Mouse (Mus musculus): ENCODE measurements at regions not wholly inside any gene's neighbourhood (a gene's known extent, or its start where the extent isn't known, plus 50 kb on each side); places are given as distances from the start of the nearest gene placed in this dataset.
A peak's percentile ranks its signal among the peaks of the same experiment; 100 is the strongest.

DNA sequence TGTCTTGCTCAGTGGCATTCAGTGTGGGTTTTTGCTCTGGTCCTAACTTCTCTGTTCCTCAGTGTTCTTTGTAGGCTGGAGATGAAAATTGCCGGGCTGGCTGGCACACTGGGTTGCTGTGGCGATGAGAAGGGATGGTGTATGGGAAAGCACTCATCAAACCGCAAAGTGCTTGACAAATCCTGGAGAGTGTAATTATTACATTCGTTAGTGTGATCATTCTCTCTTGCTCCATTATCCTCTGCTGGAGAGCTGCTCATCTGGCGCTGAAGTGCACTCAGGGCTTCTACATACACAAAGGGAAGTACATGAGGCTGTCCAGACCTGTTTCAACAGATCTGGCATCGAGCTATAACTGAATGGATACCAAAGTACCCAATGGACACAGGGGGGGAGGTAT is 605.9 kb upstream of the Cdh11 start:
- Histone ChIP-seq H3K4me3 (ENCODE audit: low read depth, low read length) (no peak overlapping the region), H3K9ac (ENCODE audit: low read depth, low read length) (no peak overlapping the region), H3K27me3 (ENCODE audit: control insufficient read depth, insufficient read depth, low read depth, low read length) (no peaks in the 10 kb centered on the region), H3K27ac (ENCODE audit: low read length) (no peak overlapping the region), H3K4me2 (ENCODE audit: low read length) (no peak overlapping the region), H3K9me3 (replicated peaks; ENCODE audit: control insufficient read depth, low read length, poor library complexity, severe bottlenecking) (no peaks in the 10 kb centered on the region), H3K4me1 (ENCODE audit: control insufficient read depth, insufficient read depth, low read length) (no peaks in the 10 kb centered on the region), H3K36me3 (ENCODE audit: control insufficient read depth, insufficient read depth, low read length) (no peaks in the 10 kb centered on the region)
- peak; percentile 25; the same call in 1 of the 2 replicates for ATAC-seq
- WGBS, result 80% methylated on average over 6 of the region's 6 CpGs

DNA sequence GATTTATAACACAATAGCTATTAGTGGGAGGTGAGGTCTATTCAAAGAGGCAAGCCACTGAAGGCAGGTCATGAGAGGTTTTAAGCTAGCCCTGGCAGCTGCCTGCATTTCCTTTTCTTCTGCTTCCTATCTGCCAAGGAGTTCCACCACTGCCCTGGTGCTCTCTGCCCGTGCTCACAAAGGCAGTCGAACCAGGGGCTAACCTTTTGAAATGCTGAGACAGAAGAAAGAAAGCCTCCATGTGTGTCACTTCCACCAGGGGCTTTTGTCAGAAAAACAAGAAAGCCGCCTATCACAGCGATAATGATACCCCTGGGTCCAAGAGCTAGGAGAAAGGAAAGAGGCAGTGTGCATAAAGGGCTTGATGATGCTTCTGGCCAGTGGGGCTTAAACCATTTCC is 609.9 kb upstream of the Cdh11 start:
- H3K9ac ChIP-seq (ENCODE audit: low read depth, low read length), result no peak overlapping the region
- H3K27ac ChIP-seq (ENCODE audit: low read length), result no peak overlapping the region
- H3K4me1 ChIP-seq (ENCODE audit: control insufficient read depth, insufficient read depth, low read length), result no peaks in the 10 kb centered on the region
- H3K36me3 ChIP-seq (ENCODE audit: control insufficient read depth, insufficient read depth, low read length), result no peaks in the 10 kb centered on the region
- H3K4me3 ChIP-seq (ENCODE audit: low read depth, low read length), result no peak overlapping the region
- H3K9me3 ChIP-seq (replicated peaks; ENCODE audit: control insufficient read depth, low read length, poor library complexity, severe bottlenecking), result no peaks in the 10 kb centered on the region
- 6% methylated on average over 4 of the region's 4 CpGs for WGBS
- ATAC-seq, result no peak
- H3K4me2 ChIP-seq (ENCODE audit: low read length), result no peak overlapping the region
- H3K27me3 ChIP-seq (ENCODE audit: control insufficient read depth, insufficient read depth, low read depth, low read length), result no peaks in the 10 kb centered on the region

DNA sequence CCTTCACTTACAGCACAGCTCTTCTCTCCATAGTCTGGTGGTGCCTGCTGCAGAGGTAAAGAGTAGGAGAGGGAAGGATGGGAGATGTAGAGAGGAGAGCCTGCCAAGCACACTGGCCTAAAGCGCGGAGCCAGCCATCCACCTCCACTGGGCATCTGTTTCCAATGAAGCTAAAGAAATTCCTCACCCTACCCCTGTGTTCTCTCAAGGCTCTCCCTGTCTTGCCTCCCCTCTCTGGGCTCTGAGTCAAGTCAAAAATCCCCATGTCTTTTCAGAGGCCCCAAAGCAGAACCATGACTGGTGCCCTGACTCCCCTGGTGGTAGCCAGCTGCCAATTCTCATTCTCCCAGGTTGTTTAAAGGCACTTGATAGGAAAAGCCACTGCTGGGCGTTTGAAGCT is 612.7 kb upstream of the Cdh11 start:
- Histone ChIP-seq H3K9ac (ENCODE audit: low read depth, low read length) (no peak overlapping the region), H3K36me3 (ENCODE audit: control insufficient read depth, insufficient read depth, low read length) (no peaks in the 10 kb centered on the region), H3K27me3 (ENCODE audit: control insufficient read depth, insufficient read depth, low read depth, low read length) (no peaks in the 10 kb centered on the region), H3K4me3 (ENCODE audit: low read depth, low read length) (no peak overlapping the region), H3K27ac (ENCODE audit: low read length) (no peak overlapping the region), H3K4me2 (ENCODE audit: low read length) (no peak overlapping the region), H3K9me3 (replicated peaks; ENCODE audit: control insufficient read depth, low read length, poor library complexity, severe bottlenecking) (0 out of 2 replicates have a peak, but pooled peaks cover 3% of the 10 kb centered on the region), H3K4me1 (ENCODE audit: control insufficient read depth, insufficient read depth, low read length) (no peaks in the 10 kb centered on the region)
- ATAC-seq, result no peak
- WGBS, result 85% methylated on average over 3 of the region's 3 CpGs

DNA sequence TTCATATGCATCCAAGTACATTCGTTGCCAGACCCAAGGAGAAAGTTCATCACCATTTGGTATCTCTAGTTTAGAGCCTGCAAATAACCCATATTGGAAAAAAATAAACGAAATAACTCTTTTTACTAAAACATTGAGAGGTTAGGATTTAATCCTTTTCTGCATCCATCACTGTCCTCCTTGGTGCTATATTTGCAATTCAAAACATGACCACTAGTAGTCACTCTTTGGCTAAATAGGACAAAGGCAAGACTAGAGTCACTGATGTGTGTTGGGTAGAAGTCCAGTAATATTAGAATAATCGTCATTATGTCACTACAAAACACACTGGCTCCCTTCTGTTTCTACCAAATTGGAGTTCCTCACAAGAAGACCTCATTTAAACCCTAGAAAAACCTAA is 614.0 kb upstream of the Cdh11 start:
- Histone ChIP-seq H3K27me3 (ENCODE audit: control insufficient read depth, insufficient read depth, low read depth, low read length) (no peaks in the 10 kb centered on the region), H3K4me1 (ENCODE audit: control insufficient read depth, insufficient read depth, low read length) (no peaks in the 10 kb centered on the region), H3K9ac (ENCODE audit: low read depth, low read length) (no peak overlapping the region), H3K36me3 (ENCODE audit: control insufficient read depth, insufficient read depth, low read length) (no peaks in the 10 kb centered on the region), H3K4me3 (ENCODE audit: low read depth, low read length) (no peak overlapping the region), H3K27ac (ENCODE audit: low read length) (no peak overlapping the region), H3K4me2 (ENCODE audit: low read length) (no peak overlapping the region), H3K9me3 (replicated peaks; ENCODE audit: control insufficient read depth, low read length, poor library complexity, severe bottlenecking) (0 out of 2 replicates have a peak, but pooled peaks cover 3% of the 10 kb centered on the region)
- 92% methylated on average over 3 of the region's 3 CpGs for WGBS
- no peak for ATAC-seq

DNA sequence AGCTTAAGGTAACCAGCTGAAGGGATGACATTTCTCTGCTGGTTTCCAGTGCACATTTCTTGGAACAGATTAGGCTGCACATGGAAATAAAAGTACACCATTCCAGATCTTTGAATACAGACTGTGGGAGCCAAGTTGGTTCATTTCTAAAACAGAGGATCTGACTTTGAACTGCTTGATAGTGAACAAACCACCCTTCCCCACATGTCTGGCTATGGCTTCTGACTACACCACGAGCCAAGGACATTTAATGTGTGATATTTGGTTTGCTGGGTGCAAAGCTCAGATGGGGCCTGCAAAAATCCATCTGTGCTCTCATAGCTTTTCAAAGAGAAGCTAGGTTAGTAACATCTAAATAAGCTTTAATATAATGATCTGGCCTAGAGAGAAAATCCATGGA is 614.7 kb upstream of the Cdh11 start:
- no peaks in the 10 kb centered on the region for H3K4me1 ChIP-seq (ENCODE audit: control insufficient read depth, insufficient read depth, low read length)
- no peak overlapping the region for H3K4me3 ChIP-seq (ENCODE audit: low read depth, low read length)
- no peak for ATAC-seq
- no peaks in the 10 kb centered on the region for H3K36me3 ChIP-seq (ENCODE audit: control insufficient read depth, insufficient read depth, low read length)
- no peak overlapping the region for H3K4me2 ChIP-seq (ENCODE audit: low read length)
- H3K9ac ChIP-seq (ENCODE audit: low read depth, low read length), result no peak overlapping the region
- no peaks in the 10 kb centered on the region for H3K27me3 ChIP-seq (ENCODE audit: control insufficient read depth, insufficient read depth, low read depth, low read length)
- 0 out of 2 replicates have a peak, but pooled peaks cover 3% of the 10 kb centered on the region for H3K9me3 ChIP-seq (replicated peaks; ENCODE audit: control insufficient read depth, low read length, poor library complexity, severe bottlenecking)
- no peak overlapping the region for H3K27ac ChIP-seq (ENCODE audit: low read length)
- WGBS, result 85% methylated on average over 1 of the region's 1 CpGs

DNA sequence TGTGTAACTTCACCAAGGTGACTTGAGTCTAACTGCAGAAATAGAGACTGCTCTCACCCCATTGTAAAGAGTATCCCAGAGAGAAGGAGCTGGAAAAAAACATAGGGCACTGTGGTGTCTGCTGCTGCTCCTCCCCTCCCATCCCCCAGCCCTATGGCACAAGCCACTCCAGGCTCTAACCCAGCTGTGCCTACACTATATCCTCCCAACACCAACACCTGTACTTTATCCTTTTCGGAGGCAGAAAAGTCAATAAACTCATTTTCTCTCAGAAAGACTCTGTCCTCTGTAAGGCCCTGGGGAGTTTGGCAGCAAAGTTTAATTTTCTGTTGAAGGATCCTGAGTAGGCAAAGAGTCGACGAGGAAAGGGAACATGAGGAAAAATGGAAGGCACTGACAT is 617.3 kb upstream of the Cdh11 start:
- Histone ChIP-seq H3K27ac (ENCODE audit: low read length) (no peak overlapping the region), H3K4me3 (ENCODE audit: low read depth, low read length) (no peak overlapping the region), H3K4me1 (ENCODE audit: control insufficient read depth, insufficient read depth, low read length) (no peaks in the 10 kb centered on the region), H3K4me2 (ENCODE audit: low read length) (no peak overlapping the region), H3K9ac (ENCODE audit: low read depth, low read length) (no peak overlapping the region), H3K9me3 (replicated peaks; ENCODE audit: control insufficient read depth, low read length, poor library complexity, severe bottlenecking) (0 out of 2 replicates have a peak, but pooled peaks cover 3% of the 10 kb centered on the region), H3K36me3 (ENCODE audit: control insufficient read depth, insufficient read depth, low read length) (no peaks in the 10 kb centered on the region), H3K27me3 (ENCODE audit: control insufficient read depth, insufficient read depth, low read depth, low read length) (no peaks in the 10 kb centered on the region)
- ATAC-seq, result no peak
- 83% methylated on average over 3 of the region's 3 CpGs for WGBS

DNA sequence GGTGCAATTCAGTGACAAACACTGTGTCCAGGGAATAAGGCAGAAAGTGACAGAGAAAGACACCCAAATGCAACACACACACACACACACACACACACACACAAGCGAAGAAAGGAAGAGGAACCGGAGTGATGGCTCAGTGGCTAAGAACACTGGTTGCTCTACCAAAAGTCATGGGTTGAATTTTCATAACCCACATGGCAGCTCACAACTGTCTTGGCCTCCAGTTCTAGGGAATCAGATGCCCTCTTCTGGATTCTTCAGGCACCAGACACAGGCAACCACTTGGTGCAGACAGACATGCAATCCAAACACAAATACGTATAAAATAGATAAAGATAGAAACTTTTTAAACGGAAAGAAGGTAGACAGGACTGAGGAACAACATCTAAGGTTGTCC is 618.4 kb upstream of the Cdh11 start:
- Histone ChIP-seq H3K9me3 (replicated peaks; ENCODE audit: control insufficient read depth, low read length, poor library complexity, severe bottlenecking) (0 out of 2 replicates have a peak, but pooled peaks cover 3% of the 10 kb centered on the region), H3K4me3 (ENCODE audit: low read depth, low read length) (no peak overlapping the region), H3K4me1 (ENCODE audit: control insufficient read depth, insufficient read depth, low read length) (no peaks in the 10 kb centered on the region), H3K27ac (ENCODE audit: low read length) (no peak overlapping the region), H3K27me3 (ENCODE audit: control insufficient read depth, insufficient read depth, low read depth, low read length) (no peaks in the 10 kb centered on the region), H3K9ac (ENCODE audit: low read depth, low read length) (no peak overlapping the region), H3K36me3 (ENCODE audit: control insufficient read depth, insufficient read depth, low read length) (no peaks in the 10 kb centered on the region), H3K4me2 (ENCODE audit: low read length) (no peak overlapping the region)
- no peak for ATAC-seq
- WGBS, result 96% methylated on average over 4 of the region's 4 CpGs

DNA sequence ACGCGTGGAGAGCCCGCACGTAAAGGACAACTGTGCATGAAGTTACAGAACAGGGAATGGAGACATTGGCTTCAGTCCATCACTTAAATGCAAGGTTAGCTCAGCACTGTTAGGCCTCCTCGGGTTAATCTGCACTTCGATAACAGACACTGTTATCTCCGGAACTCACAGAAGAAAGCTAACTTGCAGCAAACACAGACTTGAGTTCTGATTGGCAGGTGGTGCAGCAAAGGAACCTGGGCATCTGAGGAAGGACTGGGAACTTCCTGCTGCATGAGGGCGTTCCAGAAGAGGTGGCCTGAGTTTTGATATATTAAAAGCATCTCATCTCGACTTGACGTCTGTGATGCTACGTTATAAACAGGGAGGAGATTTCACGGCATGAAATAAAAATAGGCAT is 620.3 kb upstream of the Cdh11 start:
- no peak overlapping the region for H3K9ac ChIP-seq (ENCODE audit: low read depth, low read length)
- H3K4me3 ChIP-seq (ENCODE audit: low read depth, low read length), result no peak overlapping the region
- no peaks in the 10 kb centered on the region for H3K4me1 ChIP-seq (ENCODE audit: control insufficient read depth, insufficient read depth, low read length)
- H3K9me3 ChIP-seq (replicated peaks; ENCODE audit: control insufficient read depth, low read length, poor library complexity, severe bottlenecking), result 0 out of 2 replicates have a peak, but pooled peaks cover 3% of the 10 kb centered on the region
- H3K27me3 ChIP-seq (ENCODE audit: control insufficient read depth, insufficient read depth, low read depth, low read length), result no peaks in the 10 kb centered on the region
- H3K36me3 ChIP-seq (ENCODE audit: control insufficient read depth, insufficient read depth, low read length), result no peaks in the 10 kb centered on the region
- H3K27ac ChIP-seq (ENCODE audit: low read length), result no peak overlapping the region
- ATAC-seq, result no peak
- WGBS, result 77% methylated on average over 12 of the region's 12 CpGs
- no peak overlapping the region for H3K4me2 ChIP-seq (ENCODE audit: low read length)

DNA sequence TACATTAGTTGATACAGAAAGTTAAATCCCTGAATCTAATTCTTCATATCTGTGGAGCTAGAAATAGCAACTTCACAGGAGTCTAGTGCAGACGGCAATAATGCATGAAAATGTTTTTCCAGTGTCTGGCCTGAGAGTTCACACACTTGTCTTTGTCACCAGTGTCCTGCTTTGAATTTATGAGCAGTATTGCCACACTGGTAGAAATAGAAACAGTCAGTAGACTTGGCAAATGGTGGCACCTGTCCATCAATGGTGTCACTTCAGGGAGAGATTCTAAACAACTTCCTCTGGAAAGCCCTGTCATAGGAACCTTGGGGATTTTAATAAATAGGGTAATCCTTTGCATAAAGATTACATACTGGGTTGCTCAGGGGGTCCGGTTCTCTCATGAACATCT is 621.5 kb upstream of the Cdh11 start:
- Histone ChIP-seq H3K4me3 (ENCODE audit: low read depth, low read length) (no peak overlapping the region), H3K27ac (ENCODE audit: low read length) (no peak overlapping the region), H3K27me3 (ENCODE audit: control insufficient read depth, insufficient read depth, low read depth, low read length) (no peaks in the 10 kb centered on the region), H3K36me3 (ENCODE audit: control insufficient read depth, insufficient read depth, low read length) (no peaks in the 10 kb centered on the region), H3K4me2 (ENCODE audit: low read length) (no peak overlapping the region), H3K9ac (ENCODE audit: low read depth, low read length) (no peak overlapping the region), H3K4me1 (ENCODE audit: control insufficient read depth, insufficient read depth, low read length) (no peaks in the 10 kb centered on the region), H3K9me3 (replicated peaks; ENCODE audit: control insufficient read depth, low read length, poor library complexity, severe bottlenecking) (no peaks in the 10 kb centered on the region)
- 77% methylated on average over 2 of the region's 2 CpGs for WGBS
- no peak for ATAC-seq

DNA sequence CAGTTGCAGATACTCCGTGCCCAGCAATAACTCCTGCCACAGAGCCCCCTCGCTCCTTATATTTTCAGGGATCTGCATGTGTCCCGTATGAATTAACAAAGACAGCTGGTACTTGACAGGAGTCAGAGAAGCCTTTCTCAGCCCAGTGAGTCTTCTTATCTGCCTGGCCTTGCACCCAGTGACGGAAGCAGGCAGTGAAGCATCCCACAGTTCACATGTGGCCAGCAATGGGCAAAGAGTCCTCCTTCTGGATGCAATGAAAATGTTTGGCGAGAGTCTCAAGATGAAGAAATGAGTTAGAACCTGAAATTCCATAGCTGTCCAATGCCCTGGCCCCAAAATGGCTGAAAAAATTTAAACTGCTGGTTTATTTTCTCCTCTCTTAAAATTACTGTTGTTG is 622.2 kb upstream of the Cdh11 start:
- no peak overlapping the region for H3K4me2 ChIP-seq (ENCODE audit: low read length)
- H3K36me3 ChIP-seq (ENCODE audit: control insufficient read depth, insufficient read depth, low read length), result no peaks in the 10 kb centered on the region
- no peaks in the 10 kb centered on the region for H3K4me1 ChIP-seq (ENCODE audit: control insufficient read depth, insufficient read depth, low read length)
- no peaks in the 10 kb centered on the region for H3K27me3 ChIP-seq (ENCODE audit: control insufficient read depth, insufficient read depth, low read depth, low read length)
- no peak for ATAC-seq
- 90% methylated on average over 5 of the region's 5 CpGs for WGBS
- H3K9me3 ChIP-seq (replicated peaks; ENCODE audit: control insufficient read depth, low read length, poor library complexity, severe bottlenecking), result no peaks in the 10 kb centered on the region
- no peak overlapping the region for H3K4me3 ChIP-seq (ENCODE audit: low read depth, low read length)
- H3K27ac ChIP-seq (ENCODE audit: low read length), result no peak overlapping the region
- no peak overlapping the region for H3K9ac ChIP-seq (ENCODE audit: low read depth, low read length)
